Mouse (Mus musculus) 3T3-L1 (cell line): ENCODE results near the gene Amotl2.

ENCODE experiments used
- DNase-seq: peaks from one replicate; pipeline ENCODE4 v3.0.0-alpha.2; 2015; ENCODE audit warnings: low read depth, low spot score

Gene Amotl2

DNA sequence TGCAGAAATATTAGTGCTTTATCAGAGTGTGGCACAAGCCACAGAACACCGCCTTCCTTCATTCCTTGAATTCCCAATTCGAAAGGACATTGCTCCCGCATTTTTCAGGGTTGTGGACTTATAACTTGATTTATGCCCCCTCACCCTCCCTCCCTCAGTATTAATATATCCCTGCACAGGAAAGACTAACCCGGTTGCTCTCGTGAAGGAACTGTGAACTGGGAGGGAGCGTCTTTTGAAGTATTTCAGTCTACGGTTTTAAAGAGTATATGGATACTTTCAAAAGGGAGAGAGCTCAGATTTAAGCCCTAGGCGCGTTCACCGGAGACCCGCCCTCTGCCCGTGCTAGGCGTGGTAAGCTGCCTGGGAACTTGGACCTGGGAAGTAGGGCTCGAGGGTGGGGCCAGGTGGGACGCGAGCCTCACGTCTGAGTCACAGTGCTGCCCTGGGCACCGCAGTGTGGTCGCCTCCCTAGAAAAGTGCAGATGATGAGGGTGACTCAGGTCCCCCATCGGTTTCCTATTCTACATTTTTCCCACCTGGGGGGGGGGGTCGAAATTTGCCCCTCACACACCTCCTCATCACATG lies 54.9 kb downstream of the Amotl2 start:
- DNase-seq: no peak

GRCm38 (mm10) chr9:102777631-102778591 lies 61.4 kb downstream of the Amotl2 start:
- DNase-seq: peak; percentile 95

DNA sequence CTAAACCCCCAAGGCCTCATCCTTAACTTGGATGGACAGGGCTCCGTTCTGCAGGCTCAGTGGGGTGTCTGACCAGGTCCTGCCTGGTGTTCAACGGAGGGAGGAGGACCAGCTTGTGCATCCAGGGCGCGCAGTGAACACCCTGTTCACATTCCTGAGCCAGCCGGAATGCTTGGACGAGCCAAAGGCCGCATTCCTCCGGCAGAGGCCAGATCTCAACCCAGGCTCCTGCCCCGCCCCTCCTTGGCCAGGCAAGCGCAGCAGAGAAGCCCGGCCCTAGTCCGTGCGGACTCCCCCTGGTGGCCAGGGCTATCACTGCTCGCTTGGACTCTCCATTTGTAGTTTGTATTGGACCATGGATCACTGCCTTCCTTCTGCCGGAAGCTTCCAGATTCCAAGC lies 63.0 kb downstream of the Amotl2 start:
- DNase-seq: peak; percentile 97
